Mouse (Mus musculus): ENCODE measurements at regions not wholly inside any gene's neighbourhood (a gene's known extent, or its start where the extent isn't known, plus 50 kb on each side); places are given as distances from the start of the nearest gene placed in this dataset.

DNA sequence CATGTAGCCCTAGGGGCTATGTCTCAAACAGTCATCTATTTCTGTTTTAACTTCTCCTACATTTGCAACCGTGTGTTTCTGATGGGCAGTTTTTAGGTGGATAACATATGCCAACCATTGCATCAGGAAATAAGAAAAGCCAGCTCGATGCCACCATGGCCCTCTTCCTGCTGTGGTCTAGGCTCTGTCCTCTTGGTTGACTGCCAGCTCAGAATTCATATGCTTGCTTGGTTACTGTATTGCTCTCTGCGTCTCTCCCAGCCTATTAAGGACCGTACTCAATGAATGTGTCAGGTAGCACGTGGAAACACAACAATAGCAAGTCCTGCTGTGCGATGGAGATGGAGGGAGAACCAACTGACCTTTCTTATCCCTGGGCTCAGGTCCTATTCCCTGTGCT is 174.4 kb upstream of the 9630041A04Rik start:
- no peak for ATAC-seq (ENCODE audit: insufficient read depth)
- no peaks in the 10 kb centered on the region for H3K9me3 ChIP-seq (ENCODE audit: control insufficient read depth, low read length)
- H3K4me3 ChIP-seq (ENCODE audit: insufficient read depth in 1 of 2, low read depth in 2 of 2, low read length in 2 of 2) = no peak overlapping the region
- 56% methylated on average over 6 of the region's 6 CpGs for WGBS (ENCODE audit: insufficient replicate concordance)
- H3K27ac ChIP-seq = no peak overlapping the region
- H3K9ac ChIP-seq (replicated peaks) = no peak overlapping the region
- no peaks in the 10 kb centered on the region for H3K4me1 ChIP-seq (replicated peaks; ENCODE audit: control insufficient read depth in 2 of 2, insufficient read depth in 2 of 2, low read length in 1 of 2)
- no peak overlapping the region for H3K4me2 ChIP-seq (ENCODE audit: low read depth)
- no peaks in the 10 kb centered on the region for H3K36me3 ChIP-seq (replicated peaks; ENCODE audit: control insufficient read depth, insufficient read depth, low read depth)
- TF ChIP-seq CTCF (IDR thresholded peaks at IDR 0.05; ENCODE audit: low read depth) (no peak), EP300 (IDR thresholded peaks at IDR 0.05; ENCODE audit: low read depth) (no peak)
- no peaks in the 10 kb centered on the region for H3K27me3 ChIP-seq (ENCODE audit: control insufficient read depth, insufficient read depth, low read length)
- no peak for DNase-seq (ENCODE audit: low read depth in 3 of 3, low spot score in 3 of 3)

DNA sequence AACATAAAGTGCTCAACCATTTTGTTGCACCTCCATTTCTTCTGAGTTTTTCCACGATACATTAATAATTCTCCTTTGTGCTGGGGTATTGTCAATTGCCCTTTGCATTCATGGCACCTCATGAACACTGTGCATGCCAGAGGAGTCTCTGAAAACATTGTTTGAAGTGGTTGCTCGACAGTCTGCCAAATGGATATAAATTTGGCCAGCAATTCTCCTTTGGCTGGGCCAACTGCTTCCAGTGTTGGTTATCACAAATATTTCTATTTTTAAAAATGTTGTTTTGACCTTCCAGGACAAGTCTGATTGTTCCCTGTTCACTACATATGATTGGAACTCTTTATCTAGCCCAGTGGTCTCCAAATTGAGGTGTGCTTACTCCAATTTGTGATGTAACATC is 184.1 kb upstream of the 9630041A04Rik start:
- 43% methylated on average over 2 of the region's 2 CpGs for WGBS (ENCODE audit: insufficient replicate concordance)
- H3K4me3 ChIP-seq (ENCODE audit: insufficient read depth in 1 of 2, low read depth in 2 of 2, low read length in 2 of 2) = no peak overlapping the region
- H3K9ac ChIP-seq (replicated peaks) = no peak overlapping the region
- H3K27ac ChIP-seq = no peak overlapping the region
- H3K4me1 ChIP-seq (replicated peaks; ENCODE audit: control insufficient read depth in 2 of 2, insufficient read depth in 2 of 2, low read length in 1 of 2) = no peaks in the 10 kb centered on the region
- no peaks in the 10 kb centered on the region for H3K9me3 ChIP-seq (ENCODE audit: control insufficient read depth, low read length)
- H3K36me3 ChIP-seq (replicated peaks; ENCODE audit: control insufficient read depth, insufficient read depth, low read depth) = no peaks in the 10 kb centered on the region
- H3K27me3 ChIP-seq (ENCODE audit: control insufficient read depth, insufficient read depth, low read length) = no peaks in the 10 kb centered on the region
- no peak for ATAC-seq (ENCODE audit: insufficient read depth)
- TF ChIP-seq EP300 (IDR thresholded peaks at IDR 0.05; ENCODE audit: low read depth) (no peak), CTCF (IDR thresholded peaks at IDR 0.05; ENCODE audit: low read depth) (no peak)
- no peak overlapping the region for H3K4me2 ChIP-seq (ENCODE audit: low read depth)
- no peak for DNase-seq (ENCODE audit: low read depth in 3 of 3, low spot score in 3 of 3)

DNA sequence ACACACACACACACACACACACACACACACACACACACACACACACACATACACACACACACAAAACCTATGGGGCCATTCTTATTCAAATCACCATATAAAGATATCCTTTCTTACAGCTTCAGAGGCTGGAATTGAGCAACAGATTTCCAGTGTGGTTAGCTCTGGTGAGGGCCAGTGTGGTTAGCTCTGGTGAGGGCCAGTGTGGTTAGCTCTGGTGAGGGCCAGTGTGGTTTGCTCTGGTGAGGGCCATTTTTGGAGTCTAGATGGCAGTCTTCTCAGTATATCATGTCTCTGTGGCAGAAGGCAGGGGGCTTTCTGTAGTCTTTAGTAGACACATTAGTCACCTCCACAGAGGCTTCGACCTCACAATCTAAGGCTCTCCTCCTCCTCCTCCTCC is 191.5 kb upstream of the 9630041A04Rik start:
- Histone ChIP-seq H3K4me3 (ENCODE audit: insufficient read depth in 1 of 2, low read depth in 2 of 2, low read length in 2 of 2) (no peak overlapping the region), H3K27ac (no peak overlapping the region), H3K27me3 (ENCODE audit: control insufficient read depth, insufficient read depth, low read length) (no peaks in the 10 kb centered on the region), H3K4me1 (replicated peaks; ENCODE audit: control insufficient read depth in 2 of 2, insufficient read depth in 2 of 2, low read length in 1 of 2) (no peaks in the 10 kb centered on the region), H3K36me3 (replicated peaks; ENCODE audit: control insufficient read depth, insufficient read depth, low read depth) (no peaks in the 10 kb centered on the region), H3K9ac (replicated peaks) (no peak overlapping the region), H3K4me2 (ENCODE audit: low read depth) (no peak overlapping the region), H3K9me3 (ENCODE audit: control insufficient read depth, low read length) (no peaks in the 10 kb centered on the region)
- no peak for DNase-seq (ENCODE audit: low read depth in 3 of 3, low spot score in 3 of 3)
- TF ChIP-seq EP300 (IDR thresholded peaks at IDR 0.05; ENCODE audit: low read depth) = no peak
- WGBS (ENCODE audit: insufficient replicate concordance) = 50% methylated on average over 1 of the region's 1 CpGs
- ATAC-seq (ENCODE audit: insufficient read depth) = no peak

DNA sequence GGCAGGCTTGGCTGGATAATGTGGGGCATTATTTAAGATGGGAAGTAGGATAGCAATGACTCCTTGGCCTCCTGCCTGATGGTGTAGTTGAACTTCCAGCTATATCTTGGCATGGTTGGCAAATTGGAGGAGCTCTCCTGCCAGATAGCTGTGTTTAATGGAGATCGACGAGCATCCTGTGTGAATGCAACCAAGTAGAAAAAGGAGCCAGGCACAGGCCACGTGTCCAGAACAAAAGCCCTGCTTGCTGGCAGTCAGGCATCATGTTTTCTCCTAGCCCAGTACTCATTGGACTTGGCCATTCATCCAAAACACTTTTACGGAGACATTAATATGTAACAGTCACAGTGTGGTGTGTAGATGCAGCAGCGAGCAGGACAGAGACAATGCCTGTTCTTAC is 211.8 kb upstream of the 9630041A04Rik start:
- Histone ChIP-seq H3K36me3 (replicated peaks; ENCODE audit: control insufficient read depth, insufficient read depth, low read depth) (no peaks in the 10 kb centered on the region), H3K9me3 (ENCODE audit: control insufficient read depth, low read length) (no peaks in the 10 kb centered on the region), H3K4me1 (replicated peaks; ENCODE audit: control insufficient read depth in 2 of 2, insufficient read depth in 2 of 2, low read length in 1 of 2) (no peaks in the 10 kb centered on the region), H3K4me2 (ENCODE audit: low read depth) (no peak overlapping the region), H3K27ac (no peak overlapping the region), H3K4me3 (ENCODE audit: insufficient read depth in 1 of 2, low read depth in 2 of 2, low read length in 2 of 2) (no peak overlapping the region), H3K9ac (replicated peaks) (no peak overlapping the region), H3K27me3 (ENCODE audit: control insufficient read depth, insufficient read depth, low read length) (no peaks in the 10 kb centered on the region)
- TF ChIP-seq CTCF (IDR thresholded peaks at IDR 0.05; ENCODE audit: low read depth) (no peak), EP300 (IDR thresholded peaks at IDR 0.05; ENCODE audit: low read depth) (no peak)
- 60% methylated on average over 5 of the region's 5 CpGs for WGBS (ENCODE audit: insufficient replicate concordance)
- DNase-seq (ENCODE audit: low read depth in 3 of 3, low spot score in 3 of 3) (no peak), ATAC-seq (ENCODE audit: insufficient read depth) (no peak)

DNA sequence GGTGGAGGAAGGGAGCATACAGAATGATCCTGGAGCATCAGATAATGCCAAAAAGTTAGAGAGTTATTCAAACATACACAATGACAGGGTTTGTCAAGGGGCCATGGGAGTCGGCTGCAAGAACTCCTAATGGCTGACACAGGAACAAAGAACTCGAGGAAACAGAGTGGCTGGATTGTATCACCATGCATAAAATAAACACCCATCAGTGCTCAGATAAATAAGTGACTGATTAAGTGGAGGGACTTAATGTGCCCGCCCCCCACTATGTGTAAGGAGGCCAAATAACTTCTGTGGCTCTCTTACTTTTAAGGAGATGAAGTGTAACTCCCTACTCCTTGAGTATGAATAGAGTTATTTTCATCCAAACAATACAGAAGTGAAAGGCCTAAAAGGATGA is 220.1 kb upstream of the 9630041A04Rik start:
- Histone ChIP-seq H3K27ac (no peak overlapping the region), H3K27me3 (ENCODE audit: control insufficient read depth, insufficient read depth, low read length) (no peaks in the 10 kb centered on the region), H3K4me2 (ENCODE audit: low read depth) (no peak overlapping the region), H3K9me3 (ENCODE audit: control insufficient read depth, low read length) (no peaks in the 10 kb centered on the region), H3K36me3 (replicated peaks; ENCODE audit: control insufficient read depth, insufficient read depth, low read depth) (no peaks in the 10 kb centered on the region), H3K4me1 (replicated peaks; ENCODE audit: control insufficient read depth in 2 of 2, insufficient read depth in 2 of 2, low read length in 1 of 2) (no peaks in the 10 kb centered on the region), H3K4me3 (ENCODE audit: insufficient read depth in 1 of 2, low read depth in 2 of 2, low read length in 2 of 2) (no peak overlapping the region), H3K9ac (replicated peaks) (no peak overlapping the region)
- ATAC-seq (ENCODE audit: insufficient read depth) = no peak
- no peak for DNase-seq (ENCODE audit: low read depth in 3 of 3, low spot score in 3 of 3)
- 28% methylated on average over 3 of the region's 3 CpGs for WGBS (ENCODE audit: insufficient replicate concordance)
- no peak for TF ChIP-seq EP300 (IDR thresholded peaks at IDR 0.05; ENCODE audit: low read depth)
- no peak for TF ChIP-seq CTCF (IDR thresholded peaks at IDR 0.05; ENCODE audit: low read depth)

DNA sequence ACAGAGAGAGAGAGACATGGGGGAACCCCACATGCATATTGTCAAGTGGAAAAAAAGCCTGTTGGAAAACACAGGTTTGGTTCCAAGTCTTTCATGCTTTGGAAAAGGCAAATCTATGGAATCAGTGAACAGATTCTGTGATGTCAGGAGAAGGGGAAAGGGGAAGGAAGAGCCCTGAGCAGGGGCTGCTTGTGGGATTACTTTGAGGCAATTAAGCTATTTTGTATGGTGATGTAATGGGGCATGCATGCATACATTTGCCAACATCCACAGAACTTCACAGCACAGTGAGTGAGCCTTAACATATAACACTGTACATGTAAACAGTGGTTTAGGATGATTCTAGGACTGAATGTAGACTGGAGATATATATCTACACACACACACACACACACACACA is 221.0 kb upstream of the 9630041A04Rik start:
- ATAC-seq (ENCODE audit: insufficient read depth) = no peak
- Histone ChIP-seq H3K36me3 (replicated peaks; ENCODE audit: control insufficient read depth, insufficient read depth, low read depth) (no peaks in the 10 kb centered on the region), H3K27ac (no peak overlapping the region), H3K4me3 (ENCODE audit: insufficient read depth in 1 of 2, low read depth in 2 of 2, low read length in 2 of 2) (no peak overlapping the region), H3K9ac (replicated peaks) (no peak overlapping the region), H3K4me2 (ENCODE audit: low read depth) (no peak overlapping the region), H3K27me3 (ENCODE audit: control insufficient read depth, insufficient read depth, low read length) (no peaks in the 10 kb centered on the region), H3K9me3 (ENCODE audit: control insufficient read depth, low read length) (no peaks in the 10 kb centered on the region), H3K4me1 (replicated peaks; ENCODE audit: control insufficient read depth in 2 of 2, insufficient read depth in 2 of 2, low read length in 1 of 2) (no peaks in the 10 kb centered on the region)
- TF ChIP-seq CTCF (IDR thresholded peaks at IDR 0.05; ENCODE audit: low read depth) (no peak), EP300 (IDR thresholded peaks at IDR 0.05; ENCODE audit: low read depth) (no peak)
- no peak for DNase-seq (ENCODE audit: low read depth in 3 of 3, low spot score in 3 of 3)

Data from liver, embryonic 14.5 days (tissue).